Mouse (Mus musculus) ES-E14 (cell line): ENCODE measurements around the gene Gprc5d.

Source experiments
- CHD2 ChIP-seq: IDR thresholded peaks from 2 replicates; pipeline ENCODE4 v1.6.1; 2014; ENCODE audit warnings: mild to moderate bottlenecking, low read depth, low read length, inconsistent platforms
- HCFC1 ChIP-seq: IDR thresholded peaks from 2 replicates; pipeline ENCODE4 v1.6.1; 2012; ENCODE audit warnings: low read length, inconsistent platforms, borderline replicate concordance; ENCODE audit not compliant: insufficient read depth
- MAFK ChIP-seq: IDR thresholded peaks from 2 replicates; pipeline ENCODE4 v1.6.1; 2014; ENCODE audit warnings: mild to moderate bottlenecking, low read depth, low read length, inconsistent platforms; ENCODE audit not compliant: insufficient read depth
- ZC3H11A ChIP-seq: IDR thresholded peaks from 2 replicates; pipeline ENCODE4 v1.6.1; 2012; ENCODE audit warnings: low read depth, mild to moderate bottlenecking, inconsistent platforms, low read length, borderline replicate concordance
- ZNF384 ChIP-seq: IDR thresholded peaks from 2 replicates; pipeline ENCODE4 v1.6.1; 2012; ENCODE audit warnings: low read depth, low read length, inconsistent platforms

- TF ChIP-seq ZNF384 (no peak), CHD2 (no peak), MAFK (no peak), ZC3H11A (no peak), HCFC1 (no peak)
These were observed 17.7 kb upstream of the Gprc5d start for GRCm38 (mm10) chr6:135135735-135136134.
